Mouse (Mus musculus): Measurements from ENCODE around the gene Lin28b. TPM values are rescaled to one million over a fixed set of nuclear protein-coding genes. Genes with fewer than 3 reads are reported as not detected.

Lin28b gene
- polyA plus RNA-seq (2014; fragmentation: Illumina TruSeq; extraction: RNeasy Lipid Tissue Mini Kit (QIAGEN cat#74804); ENCODE audit: low read depth, low replicate concordance), result not detected

DNA sequence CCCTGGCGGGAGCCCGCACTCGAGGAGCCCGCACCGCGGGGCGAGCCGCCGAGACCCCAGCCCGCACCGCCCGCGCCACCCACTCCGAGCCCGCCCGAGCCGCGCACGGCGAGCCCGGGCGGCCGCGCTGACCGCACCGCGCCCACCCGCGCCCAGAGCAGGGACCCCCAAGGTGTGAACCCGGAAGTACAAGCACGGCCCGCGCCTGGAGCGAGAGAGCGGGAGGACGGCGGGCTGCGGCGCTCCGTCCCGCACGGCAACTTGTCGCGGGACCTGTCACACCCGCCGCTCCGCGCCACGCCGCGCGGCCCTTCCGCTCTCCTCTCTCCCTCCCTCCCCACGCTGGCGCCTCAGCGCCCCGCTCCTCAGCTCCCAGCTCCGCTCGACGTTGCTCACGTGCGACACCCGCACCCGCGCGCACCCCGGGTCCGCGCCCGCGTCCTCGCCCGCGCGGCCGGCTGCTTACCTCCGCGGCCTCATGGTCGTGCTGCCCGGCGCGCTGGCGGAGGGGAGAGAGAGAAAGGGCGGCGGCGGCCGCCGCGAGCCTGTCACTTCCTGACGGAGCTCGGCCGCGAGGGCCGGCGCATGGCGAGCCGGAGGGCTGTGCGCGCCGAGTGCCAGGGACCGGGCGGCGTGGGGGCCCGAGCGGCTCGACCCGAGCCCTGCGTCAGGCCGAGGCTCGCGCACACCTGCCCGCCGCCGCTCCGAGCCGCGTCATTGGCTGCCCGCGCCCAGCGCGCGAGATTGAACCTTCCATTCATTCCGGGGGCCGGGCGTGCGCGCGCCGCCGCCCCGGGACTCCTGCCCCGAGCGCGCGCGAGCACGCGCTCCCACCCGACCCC, at the start of gene Lin28b:
TSS of gene Lin28b (minus strand) at position 635 of the 842 bp plus-strand sequence.

DNA sequence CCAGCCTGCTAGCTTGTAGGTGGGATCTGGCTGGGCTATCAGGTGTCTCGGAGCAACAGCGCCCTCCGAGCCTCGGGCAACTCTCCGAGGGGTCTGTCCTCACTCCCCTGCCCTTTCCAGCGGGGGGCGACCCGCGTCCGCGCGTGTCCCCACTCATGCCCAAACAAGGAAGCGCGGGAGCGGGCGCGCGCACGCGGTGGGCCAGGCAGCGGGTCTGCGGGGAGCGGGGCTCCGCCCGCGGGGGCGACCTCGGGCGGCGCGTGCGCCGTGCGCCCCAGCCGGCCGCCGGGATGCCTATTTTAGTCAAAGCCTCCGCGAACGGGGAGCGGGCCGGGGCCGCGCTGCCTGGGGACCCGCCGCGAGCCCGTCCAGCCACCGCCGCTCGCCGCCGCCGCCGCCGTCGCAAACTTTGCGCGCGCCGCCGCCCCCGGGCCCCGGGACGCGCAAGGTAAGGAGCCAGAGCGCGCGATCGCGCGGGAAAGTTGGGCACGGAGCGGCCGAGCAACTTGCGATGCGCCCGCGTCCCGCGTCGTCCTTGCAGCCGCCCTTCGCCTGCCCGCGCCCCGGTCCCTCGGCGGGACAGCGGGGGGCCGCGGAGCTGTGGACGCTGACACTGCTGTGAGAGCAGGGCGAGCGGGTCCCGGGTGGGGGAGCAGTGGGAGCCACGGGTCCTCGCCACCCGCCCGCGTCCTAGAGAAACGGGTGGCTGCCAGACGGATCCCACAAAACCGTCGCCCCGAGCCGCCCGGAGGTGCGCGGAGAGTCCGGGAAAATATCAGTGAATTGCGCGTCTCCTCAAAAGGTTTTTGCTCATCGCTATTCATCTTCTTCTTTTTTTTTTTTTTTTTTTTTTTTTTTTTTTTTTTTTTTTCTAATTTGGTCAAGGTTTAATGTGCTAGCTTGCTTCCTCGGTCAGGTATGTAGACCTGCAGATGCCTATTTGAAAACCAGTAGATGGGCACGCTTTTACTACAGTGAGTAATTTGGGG, 150.5 kb downstream of the Lin28b start, which contains the start of gene Bves:
TSS of gene Bves (plus strand) at position 339 of the 989 bp plus-strand sequence.

Other genes with a start within 250 kb of the Lin28b start
- not detected for gene Bves, start 150.6 kb downstream of the Lin28b start, polyA plus RNA-seq (2014; fragmentation: Illumina TruSeq; extraction: RNeasy Lipid Tissue Mini Kit (QIAGEN cat#74804); ENCODE audit: low read depth, low replicate concordance)
- gene Hace1, start 91.4 kb upstream of the Lin28b start, polyA plus RNA-seq (2014; fragmentation: Illumina TruSeq; extraction: RNeasy Lipid Tissue Mini Kit (QIAGEN cat#74804); ENCODE audit: low read depth, low replicate concordance), result 4.7 TPM

All from liver, adult 10 weeks (tissue).